Mouse (Mus musculus) MEL (cell line): ENCODE data around the gene Fhl4.

Experiments used
- CHD2 ChIP-seq: IDR thresholded peaks from 2 replicates; pipeline ENCODE4 v1.6.1; 2011; ENCODE audit warnings: low read length, improper control_type of control experiment
- CTCF ChIP-seq, 3 experiments: IDR thresholded peaks in 2 of 3; conservative IDR thresholded peaks in 1 of 3; 2 replicates each; pipeline ENCODE4 v1.5.1; 2011 to 2012; ENCODE audit warnings: low read length in 3 of 3, low read depth in 2 of 3, mild to moderate bottlenecking in 2 of 3, improper control_type of control experiment in 1 of 3, inconsistent platforms in 1 of 3, mixed read lengths in 1 of 3, moderate library complexity in 1 of 3; ENCODE audit not compliant: control insufficient read depth in 1 of 3, insufficient read depth in 1 of 3, poor library complexity in 1 of 3, severe bottlenecking in 1 of 3
- ELF1 ChIP-seq: IDR thresholded peaks from 2 replicates; pipeline ENCODE4 v1.6.1; 2014; ENCODE audit warnings: low read depth, mild to moderate bottlenecking, inconsistent platforms, low read length, improper control_type of control experiment, moderate library complexity
- EP300 ChIP-seq, 2 experiments: IDR thresholded peaks; 2 replicates each; pipeline ENCODE4 v1.6.1; 2011; ENCODE audit warnings: improper control_type of control experiment in 2 of 2, low read length in 2 of 2, low read depth in 1 of 2, mild to moderate bottlenecking in 1 of 2
- GABPA ChIP-seq: IDR thresholded peaks from 2 replicates; pipeline ENCODE4 v1.6.1; 2012; ENCODE audit warnings: low read depth, mild to moderate bottlenecking, inconsistent platforms, low read length, improper control_type of control experiment, moderate library complexity
- POLR2A ChIP-seq, 2 experiments: IDR thresholded peaks; 2 replicates each; pipeline ENCODE4 v1.6.1; 2011 to 2012; ENCODE audit warnings: low read length in 2 of 2, mild to moderate bottlenecking in 2 of 2, control low read depth in 1 of 2, improper control_type of control experiment in 1 of 2, low read depth in 1 of 2, moderate library complexity in 1 of 2; ENCODE audit not compliant: control insufficient read depth in 1 of 2, insufficient read depth in 1 of 2, poor library complexity in 1 of 2
- USF2 ChIP-seq, 2 experiments: IDR thresholded peaks; 2 replicates each; pipeline ENCODE4 v1.6.1; 2011 to 2012; ENCODE audit warnings: improper control_type of control experiment in 2 of 2, low read length in 2 of 2, borderline replicate concordance in 1 of 2, inconsistent platforms in 1 of 2, low read depth in 1 of 2, mild to moderate bottlenecking in 1 of 2; ENCODE audit not compliant: insufficient read depth in 1 of 2
- ZNF384 ChIP-seq: IDR thresholded peaks from 2 replicates; pipeline ENCODE4 v1.6.1; 2012; ENCODE audit warnings: low read depth, mild to moderate bottlenecking, inconsistent platforms, low read length, improper control_type of control experiment

- TF ChIP-seq POLR2A (IDR thresholded peaks at IDR 0.05; ENCODE audit: control insufficient read depth in 1 of 2, insufficient read depth in 1 of 2, low read depth in 1 of 2, low read length in 2 of 2, poor library complexity in 1 of 2) (no peak), CHD2 (no peak), CTCF (IDR thresholded peaks at IDR 0.05 in 2 of 3, conservative IDR thresholded peaks at IDR 0.05 in 1 of 3; ENCODE audit: control insufficient read depth in 1 of 3, insufficient read depth in 1 of 3, low read depth in 2 of 3, low read length in 3 of 3, poor library complexity in 1 of 3, severe bottlenecking in 1 of 3) (no peak), GABPA (no peak), ELF1 (no peak), EP300 (IDR thresholded peaks at IDR 0.05; ENCODE audit: low read depth in 1 of 2, low read length in 2 of 2) (no peak), USF2 (IDR thresholded peaks at IDR 0.05; ENCODE audit: borderline replicate concordance in 1 of 2, insufficient read depth in 1 of 2, low read depth in 1 of 2, low read length in 2 of 2) (no peak), ZNF384 (no peak)
Measured at GRCm38 (mm10) chr10:85141465-85141864, 39.2 kb upstream of the Fhl4 start.
